Mouse (Mus musculus): Measurements from ENCODE around the gene Rusc1. TPM values are rescaled to one million over a fixed set of nuclear protein-coding genes. Genes with fewer than 3 reads are reported as not detected.
A peak's percentile ranks its signal among the peaks of the same experiment; 100 is the strongest.

Gene Rusc1
- polyA plus RNA-seq, 1 experiment = 28.2 TPM

- H3K4me3 ChIP-seq (ENCODE audit: insufficient read depth, low read length) = peak within 1 kb of the TSS; percentile 69
- no peak for TF ChIP-seq POLR2A (IDR thresholded peaks at IDR 0.05; ENCODE audit: borderline replicate concordance, low read depth, low read length)
- TF ChIP-seq CTCF (IDR thresholded peaks at IDR 0.05; ENCODE audit: low read depth, low read length) = no peak
- peaks cover 29% of the 10 kb centered on the region for H3K4me1 ChIP-seq (ENCODE audit: control insufficient read depth, insufficient read depth, low read length)
- H3K27ac ChIP-seq (ENCODE audit: insufficient read depth, low read depth, low read length) = peak within 1 kb of the TSS; percentile 57
These were observed 7.7 kb upstream of the Rusc1 start, which contains the start of gene Gm43738 for GRCm38 (mm10) chr3:89100811-89101210. Gene Gm43738 (minus strand): TSS chr3:89101099.

DNA sequence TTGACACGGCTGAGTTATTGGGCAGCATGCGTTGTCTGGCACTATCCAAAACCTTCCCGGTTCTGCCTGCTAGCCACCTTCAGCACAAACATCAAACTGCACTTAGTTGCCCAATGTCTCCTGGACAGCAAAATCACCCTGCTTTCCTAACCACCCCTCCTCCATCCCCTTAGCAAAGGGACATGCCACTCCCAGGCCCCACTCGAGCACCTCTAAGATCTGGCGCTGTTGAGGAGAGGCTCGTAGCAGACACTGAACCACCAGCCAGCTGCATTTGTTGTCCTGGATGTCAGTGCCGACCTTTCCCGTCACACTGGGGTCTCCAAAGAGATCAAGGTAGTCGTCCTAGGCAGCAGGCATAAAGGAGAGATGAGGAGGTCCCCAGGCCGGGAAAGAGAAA is 910 bp upstream of the Rusc1 start:
- H3K27ac ChIP-seq (ENCODE audit: insufficient read depth, low read depth, low read length) = no peak overlapping the region
- H3K4me3 ChIP-seq (ENCODE audit: insufficient read depth, low read length) = no peak overlapping the region
- TF ChIP-seq POLR2A (IDR thresholded peaks at IDR 0.05; ENCODE audit: borderline replicate concordance, low read depth, low read length) (no peak), CTCF (IDR thresholded peaks at IDR 0.05; ENCODE audit: low read depth, low read length) (no peak)
- peaks cover 6% of the 10 kb centered on the region; the same call in 1 of the 2 replicates for H3K4me1 ChIP-seq (ENCODE audit: control insufficient read depth, insufficient read depth, low read length)

- Histone ChIP-seq H3K4me1 (ENCODE audit: control insufficient read depth, insufficient read depth, low read length) (peaks cover 11% of the 10 kb centered on the region), H3K27ac (ENCODE audit: insufficient read depth, low read depth, low read length) (no peak overlapping the region), H3K4me3 (ENCODE audit: insufficient read depth, low read length) (no peak overlapping the region)
- TF ChIP-seq POLR2A (IDR thresholded peaks at IDR 0.05; ENCODE audit: borderline replicate concordance, low read depth, low read length) (no peak), CTCF (IDR thresholded peaks at IDR 0.05; ENCODE audit: low read depth, low read length) (no peak)
These were observed 511 bp downstream of the Rusc1 start for GRCm38 (mm10) chr3:89092509-89093090.

GRCm38 (mm10) chr3:89091811-89092508 is 1.2 kb downstream of the Rusc1 start:
- H3K27ac ChIP-seq (ENCODE audit: insufficient read depth, low read depth, low read length) = no peak overlapping the region
- H3K4me1 ChIP-seq (ENCODE audit: control insufficient read depth, insufficient read depth, low read length) = peaks cover 14% of the 10 kb centered on the region
- H3K4me3 ChIP-seq (ENCODE audit: insufficient read depth, low read length) = no peak overlapping the region
- TF ChIP-seq POLR2A (IDR thresholded peaks at IDR 0.05; ENCODE audit: borderline replicate concordance, low read depth, low read length) = no peak
- no peak for TF ChIP-seq CTCF (IDR thresholded peaks at IDR 0.05; ENCODE audit: low read depth, low read length)

- peak; percentile 49 for TF ChIP-seq CTCF (IDR thresholded peaks at IDR 0.05; ENCODE audit: low read depth, low read length)
- TF ChIP-seq POLR2A (IDR thresholded peaks at IDR 0.05; ENCODE audit: borderline replicate concordance, low read depth, low read length) = no peak
- Histone ChIP-seq H3K27ac (ENCODE audit: insufficient read depth, low read depth, low read length) (no peak overlapping the region), H3K4me1 (ENCODE audit: control insufficient read depth, insufficient read depth, low read length) (peaks cover 14% of the 10 kb centered on the region), H3K4me3 (ENCODE audit: insufficient read depth, low read length) (peak overlapping the region; percentile 74)
These were observed 2.1 kb downstream of the Rusc1 start for GRCm38 (mm10) chr3:89090694-89091655.

- Histone ChIP-seq H3K4me1 (ENCODE audit: control insufficient read depth, insufficient read depth, low read length) (peaks cover 14% of the 10 kb centered on the region), H3K4me3 (ENCODE audit: insufficient read depth, low read length) (peak overlapping the region; percentile 74), H3K27ac (ENCODE audit: insufficient read depth, low read depth, low read length) (no peak overlapping the region)
- TF ChIP-seq POLR2A (IDR thresholded peaks at IDR 0.05; ENCODE audit: borderline replicate concordance, low read depth, low read length) = no peak
These were observed 3.1 kb downstream of the Rusc1 start for GRCm38 (mm10) chr3:89089882-89090591.

- Histone ChIP-seq H3K4me3 (ENCODE audit: insufficient read depth, low read length) (peak overlapping the region; percentile 74), H3K4me1 (ENCODE audit: control insufficient read depth, insufficient read depth, low read length) (peaks cover 14% of the 10 kb centered on the region), H3K27ac (ENCODE audit: insufficient read depth, low read depth, low read length) (no peak overlapping the region)
- no peak for TF ChIP-seq POLR2A (IDR thresholded peaks at IDR 0.05; ENCODE audit: borderline replicate concordance, low read depth, low read length)
- no peak for TF ChIP-seq CTCF (IDR thresholded peaks at IDR 0.05; ENCODE audit: low read depth, low read length)
These were observed 4.1 kb downstream of the Rusc1 start for GRCm38 (mm10) chr3:89088974-89089373.

DNA sequence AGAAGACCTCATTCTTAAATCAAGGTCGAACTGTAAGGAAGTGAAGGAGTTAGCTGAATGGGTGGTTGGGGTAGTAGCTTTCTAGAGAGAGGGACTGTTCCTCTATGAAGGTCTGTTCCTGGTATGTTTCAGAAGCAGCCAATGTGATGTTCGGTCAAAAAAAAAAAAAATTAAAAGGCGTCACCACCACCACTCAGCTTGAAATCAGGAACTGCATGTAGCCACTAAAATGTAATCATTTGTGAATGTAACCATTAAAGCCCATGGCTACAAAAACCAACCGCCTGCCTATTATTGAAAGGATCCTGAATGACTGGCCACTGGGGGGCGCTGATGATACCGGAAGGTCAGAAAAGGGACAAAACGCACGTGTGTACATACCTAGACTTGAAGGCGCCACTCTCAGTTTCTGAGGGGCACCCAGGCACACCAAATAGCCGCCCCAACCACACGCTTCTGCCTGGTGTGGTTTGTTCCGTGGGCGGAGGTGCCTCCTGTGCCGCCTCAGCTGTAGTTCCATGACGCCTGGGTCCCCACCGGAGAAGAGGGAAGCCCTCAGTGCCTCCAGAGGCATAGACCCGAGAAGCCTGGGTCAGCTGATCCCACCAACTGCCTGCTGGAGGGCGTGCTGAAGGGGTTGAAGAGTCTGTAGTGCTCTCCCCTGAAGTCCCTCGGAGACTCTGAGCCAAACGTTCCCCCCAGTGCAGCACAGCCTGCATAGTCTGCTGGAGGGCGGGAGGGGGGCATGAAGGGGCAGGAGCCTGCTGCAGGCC is 5.6 kb downstream of the Rusc1 start:
- Histone ChIP-seq H3K27ac (ENCODE audit: insufficient read depth, low read depth, low read length) (no peak overlapping the region), H3K4me3 (ENCODE audit: insufficient read depth, low read length) (no peak overlapping the region), H3K4me1 (ENCODE audit: control insufficient read depth, insufficient read depth, low read length) (peaks cover 14% of the 10 kb centered on the region)
- TF ChIP-seq POLR2A (IDR thresholded peaks at IDR 0.05; ENCODE audit: borderline replicate concordance, low read depth, low read length) = no peak
- peak; percentile 67 for TF ChIP-seq CTCF (IDR thresholded peaks at IDR 0.05; ENCODE audit: low read depth, low read length)

All from bone marrow macrophage, adult 2 months (primary cell).